Mouse (Mus musculus) right cerebral cortex, adult 18-20 months (tissue): Measurements from ENCODE around the gene Arcn1.

Source experiments
- DNase-seq: peaks from one replicate; pipeline ENCODE4 v3.0.0; 2022; ENCODE audit warnings: mixed read lengths

Gene Arcn1

DNA sequence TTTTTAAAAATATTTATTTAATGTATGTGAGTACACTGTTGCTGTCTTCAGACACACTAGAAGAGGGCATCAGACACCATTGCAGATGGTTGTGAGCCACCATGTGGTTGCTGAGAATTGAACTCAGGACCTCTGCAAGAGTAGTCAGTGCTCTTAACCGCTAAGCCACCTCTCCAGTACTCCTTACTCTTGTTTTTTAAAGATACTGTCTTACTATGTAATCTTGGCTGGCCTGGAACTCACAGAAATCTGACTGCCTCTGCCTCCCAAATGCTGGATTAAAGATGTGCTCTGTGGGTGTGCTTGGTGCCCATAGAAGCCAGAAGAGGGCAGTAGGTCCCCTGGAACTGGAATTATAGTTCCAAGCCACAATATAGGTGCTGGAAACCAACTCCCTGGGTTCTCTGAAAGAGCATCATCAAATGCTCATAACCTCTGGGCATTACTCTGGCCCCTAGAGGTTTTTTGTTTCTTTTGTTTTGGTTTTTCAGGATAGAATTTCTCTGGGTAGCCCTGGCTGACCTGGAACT lies 26.9 kb downstream of the Arcn1 start:
- DNase-seq: no peak

GRCm38 (mm10) chr9:44737240-44737949 lies 30.2 kb downstream of the Arcn1 start:
- no peak for DNase-seq

DNA sequence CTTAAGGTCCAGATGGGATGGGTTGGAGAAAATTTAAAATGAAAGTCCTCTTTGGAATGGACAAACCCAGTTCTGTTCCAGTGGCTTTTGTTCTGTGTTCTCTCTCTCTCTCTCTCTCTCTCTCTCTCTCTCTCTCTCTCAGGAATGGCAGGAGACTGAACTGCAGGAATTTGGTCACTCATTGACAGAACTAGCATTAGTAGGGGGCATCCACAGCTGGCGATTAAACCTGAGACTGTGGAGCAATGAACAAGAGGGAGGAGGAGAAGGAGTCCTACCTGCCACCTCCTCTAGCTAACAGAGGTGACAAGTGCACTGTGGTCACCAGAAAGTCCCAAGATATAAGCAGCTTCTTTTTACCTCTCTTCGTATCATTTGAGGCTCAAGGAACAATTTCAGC lies 31.3 kb downstream of the Arcn1 start:
- DNase-seq: no peak

GRCm38 (mm10) chr9:44735886-44736285 lies 31.8 kb downstream of the Arcn1 start:
- DNase-seq: no peak

DNA sequence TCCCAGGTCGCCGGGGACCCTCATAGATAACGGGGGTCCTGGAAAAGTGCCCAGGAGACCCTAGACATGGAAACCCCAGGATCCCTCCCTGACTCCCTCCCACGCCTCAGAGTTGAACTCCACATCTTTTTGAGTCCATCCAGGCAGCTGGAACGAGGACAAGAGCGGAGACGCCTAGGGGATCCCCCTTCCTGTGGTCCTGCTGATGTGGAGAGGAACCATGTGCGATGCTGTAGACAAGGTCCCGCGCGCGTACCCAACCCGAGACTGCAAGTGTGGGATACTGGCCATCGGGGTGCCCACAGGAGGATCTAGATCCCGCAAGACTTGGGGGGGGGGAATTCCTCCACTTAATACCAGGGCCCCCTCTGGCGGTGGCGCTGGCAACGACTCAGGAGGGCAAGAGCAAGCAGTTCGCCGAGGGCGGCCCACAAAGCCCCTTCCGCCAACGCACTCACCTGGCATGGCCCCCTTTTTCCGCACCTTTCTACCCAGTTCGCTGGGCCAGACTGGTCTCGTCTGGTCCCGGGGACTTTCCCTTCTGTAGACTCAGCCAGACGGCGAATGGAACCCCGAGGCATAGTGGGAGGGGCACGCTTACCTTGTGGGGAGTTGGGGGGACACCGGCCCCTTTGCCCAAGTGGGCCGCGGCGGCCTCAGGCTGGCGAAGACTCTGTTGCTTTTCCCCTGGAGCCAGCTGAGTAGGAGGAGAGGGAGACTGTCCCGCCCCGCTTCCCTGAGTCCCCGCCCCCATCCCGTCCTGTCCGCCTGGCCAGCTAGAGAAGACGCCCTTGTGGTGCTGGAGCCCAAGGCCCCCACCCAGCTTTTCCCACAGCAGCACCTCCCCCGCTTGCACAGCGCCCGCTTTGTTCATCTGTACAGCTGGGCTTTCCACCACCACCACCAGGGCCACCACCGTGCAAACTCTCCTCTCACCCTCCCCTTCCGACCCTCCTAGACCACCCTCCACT lies 32.8 kb downstream of the Arcn1 start, which contains the start of gene Phldb1:
Gene Phldb1, minus strand, starts transcription at position 675 of the 971 bp plus-strand sequence.
- DNase-seq: peak; percentile 77

GRCm38 (mm10) chr9:44733671-44734523 lies 33.7 kb downstream of the Arcn1 start:
- peak; percentile 73 for DNase-seq

DNA sequence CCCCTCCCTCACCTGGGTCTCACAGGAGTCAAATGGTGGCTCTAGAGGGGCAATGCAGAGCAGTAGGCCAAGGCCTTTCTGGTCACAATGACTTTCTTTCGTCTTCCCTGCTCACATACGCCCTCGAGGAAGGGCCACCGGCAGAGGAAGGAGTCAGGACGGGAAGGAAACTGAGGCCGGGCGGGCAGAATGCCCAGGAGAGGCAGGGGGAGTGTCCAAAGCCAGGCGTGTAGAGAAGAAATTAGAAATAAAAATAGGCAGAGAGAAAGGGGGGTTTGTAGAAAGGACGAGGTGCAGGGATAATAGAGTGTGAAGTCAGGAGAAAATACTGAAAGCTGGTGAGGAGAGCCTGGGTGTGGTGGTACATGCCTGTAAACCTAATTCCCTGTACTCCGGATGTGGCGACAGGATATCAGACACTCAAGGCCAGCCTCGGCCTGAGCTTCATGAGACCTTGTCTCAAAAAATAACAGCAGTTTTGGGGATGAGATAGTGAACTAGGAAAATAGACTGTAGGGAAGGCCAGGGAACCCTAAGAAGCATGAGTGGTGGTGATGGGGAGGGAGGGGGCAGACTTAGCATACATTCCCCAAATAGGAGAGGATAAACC lies 34.6 kb downstream of the Arcn1 start:
- no peak for DNase-seq

DNA sequence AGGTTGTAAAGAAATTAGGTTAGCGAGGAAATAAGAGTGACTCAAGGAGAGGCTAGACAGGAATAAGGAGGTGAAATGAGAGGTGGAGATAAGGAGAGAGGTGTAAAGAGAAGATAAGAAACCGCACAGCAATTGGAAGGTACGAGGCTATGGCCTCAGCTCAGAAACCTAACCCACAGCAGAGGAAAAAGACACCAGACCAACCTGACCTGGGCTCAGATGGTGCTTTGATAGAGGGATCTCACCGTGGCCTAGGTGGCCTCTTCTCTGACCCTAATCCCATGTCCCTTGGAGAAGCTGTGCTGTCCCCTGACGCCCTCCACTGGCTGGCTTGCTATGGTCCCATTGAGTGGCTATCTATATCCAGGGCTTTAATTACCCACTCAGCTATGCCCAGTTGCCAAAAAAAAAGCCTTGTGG lies 35.5 kb downstream of the Arcn1 start:
- DNase-seq: no peak

- no peak for DNase-seq
Measured at GRCm38 (mm10) chr9:44727441-44727840, 40.2 kb downstream of the Arcn1 start.

DNA sequence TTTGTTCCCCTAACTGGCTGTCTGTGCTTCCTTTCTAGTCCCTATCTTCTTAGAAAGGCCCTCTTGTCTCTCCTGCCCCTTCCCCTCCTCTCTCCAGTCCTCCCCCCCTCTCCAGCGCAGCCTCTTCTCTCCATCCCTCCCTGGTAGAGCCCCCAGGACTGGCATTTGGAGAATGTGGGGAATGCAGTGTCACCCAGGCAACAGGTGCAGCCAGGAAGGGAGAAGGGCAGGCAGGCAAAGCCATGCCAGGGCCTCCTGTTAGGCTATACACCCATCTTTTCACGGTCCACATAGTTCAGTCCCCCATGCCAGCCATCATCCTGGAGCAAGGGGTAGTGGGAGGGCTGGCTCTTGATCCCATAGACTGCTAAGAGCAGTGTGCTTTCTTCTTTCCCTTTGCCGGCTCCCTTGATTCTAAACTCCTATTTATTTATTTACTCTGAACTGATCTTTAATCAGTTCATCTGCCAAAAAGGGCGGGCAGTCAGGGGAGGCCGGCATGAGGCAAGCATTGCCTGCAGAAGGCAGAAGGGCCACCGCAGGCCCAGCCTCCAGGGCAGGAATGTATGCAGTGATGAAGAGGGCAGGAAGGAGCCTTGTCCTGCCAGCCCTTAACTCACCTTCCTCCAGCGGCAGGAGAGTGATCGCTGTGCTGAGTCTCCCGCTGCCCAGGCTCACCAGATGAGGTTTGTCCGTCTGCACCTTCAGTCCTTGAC lies 41.1 kb downstream of the Arcn1 start:
- no peak for DNase-seq

DNA sequence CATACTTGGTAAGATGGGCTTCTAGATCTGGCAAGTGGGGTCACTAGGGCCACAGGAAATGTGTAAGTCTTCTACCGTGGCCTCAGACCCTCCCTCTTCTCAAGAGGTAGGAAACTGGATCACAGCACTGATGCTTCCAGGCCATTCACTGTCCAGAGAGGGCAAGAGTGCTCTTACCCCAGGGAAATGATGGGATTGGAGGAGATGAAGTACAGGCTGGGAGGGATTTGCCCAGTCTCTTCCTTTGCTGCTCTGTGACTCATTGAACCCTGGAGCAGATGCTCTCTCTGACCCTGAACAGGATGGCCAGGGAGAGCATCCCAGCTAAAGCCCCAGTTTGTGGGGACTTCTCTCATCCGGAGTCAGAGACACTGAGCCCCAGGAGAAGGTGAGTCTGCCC lies 43.0 kb downstream of the Arcn1 start:
- DNase-seq: no peak

DNA sequence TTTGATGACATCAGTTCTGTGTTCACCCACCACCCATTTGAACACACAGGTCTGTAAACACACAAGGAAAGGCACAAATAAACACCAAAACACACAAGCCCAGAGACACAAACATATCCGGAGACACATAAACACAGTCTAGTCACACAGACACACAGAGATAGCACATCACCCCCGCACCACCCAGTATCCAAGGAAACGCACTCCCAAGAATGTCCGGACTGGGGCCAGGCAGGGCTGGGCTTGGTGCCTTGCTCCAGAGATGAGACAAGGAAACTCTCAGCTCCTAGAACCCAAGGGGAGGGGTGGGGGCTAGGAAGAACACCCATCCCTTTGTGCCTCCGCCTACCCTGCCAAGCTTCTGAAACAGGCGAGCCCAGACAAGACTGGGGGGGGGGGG lies 43.4 kb downstream of the Arcn1 start:
- peak; percentile 64 for DNase-seq

- DNase-seq: no peak
Measured at GRCm38 (mm10) chr9:44723521-44724041, 44.1 kb downstream of the Arcn1 start.

GRCm38 (mm10) chr9:44723008-44723407 lies 44.6 kb downstream of the Arcn1 start:
- no peak for DNase-seq

GRCm38 (mm10) chr9:44722575-44722974 lies 45.1 kb downstream of the Arcn1 start:
- DNase-seq: no peak

- DNase-seq: no peak
Measured at GRCm38 (mm10) chr9:44721877-44722186, 45.8 kb downstream of the Arcn1 start.

DNA sequence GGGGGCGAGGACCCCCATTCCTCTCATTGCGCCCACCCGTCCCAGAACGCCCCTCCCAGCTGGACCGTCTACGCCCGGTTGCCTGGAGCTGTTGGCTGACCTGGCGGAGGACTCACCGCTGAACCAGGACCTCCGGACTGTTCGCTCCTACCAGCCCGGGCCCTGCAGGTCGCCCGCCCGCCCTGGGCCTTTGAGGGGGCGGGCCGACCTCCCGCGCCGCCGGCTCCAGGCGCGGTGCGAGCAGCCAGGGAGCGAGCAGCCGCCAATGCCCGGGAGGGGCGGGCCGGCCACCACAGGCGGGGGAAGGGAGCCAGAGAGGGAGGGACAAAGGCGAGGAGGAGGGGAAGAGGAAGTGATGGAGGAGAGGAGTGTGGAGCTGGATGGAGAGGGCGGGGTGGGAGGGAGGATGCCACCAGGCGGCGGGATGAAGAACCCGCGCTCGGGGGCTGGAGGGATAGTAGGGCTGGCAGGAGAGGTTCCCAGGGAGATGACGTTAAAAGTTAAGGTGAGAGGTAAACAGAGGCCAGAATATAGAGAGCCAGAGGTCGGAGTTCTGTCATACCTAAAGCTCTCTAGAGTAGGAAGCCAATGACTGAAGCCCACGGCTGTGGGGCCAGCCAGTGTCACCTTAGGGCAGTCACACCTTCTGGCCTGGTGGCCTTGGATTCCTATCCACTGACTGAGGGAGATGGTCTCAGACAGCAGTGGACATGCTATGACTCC lies 46.3 kb downstream of the Arcn1 start:
- peak; percentile 90 for DNase-seq

GRCm38 (mm10) chr9:44720358-44721153 lies 47.1 kb downstream of the Arcn1 start:
- DNase-seq: peak; percentile 49

GRCm38 (mm10) chr9:44719632-44720357 lies 47.9 kb downstream of the Arcn1 start:
- DNase-seq: no peak
